Mouse (Mus musculus) 3T3-L1 (cell line): ENCODE measurements around the gene Armc12.
A peak's percentile ranks its signal among the peaks of the same experiment; 100 is the strongest.

Experiments used
- DNase-seq: peaks from one replicate; pipeline ENCODE4 v3.0.0-alpha.2; 2015; ENCODE audit warnings: low read depth, low spot score

Gene Armc12

DNA sequence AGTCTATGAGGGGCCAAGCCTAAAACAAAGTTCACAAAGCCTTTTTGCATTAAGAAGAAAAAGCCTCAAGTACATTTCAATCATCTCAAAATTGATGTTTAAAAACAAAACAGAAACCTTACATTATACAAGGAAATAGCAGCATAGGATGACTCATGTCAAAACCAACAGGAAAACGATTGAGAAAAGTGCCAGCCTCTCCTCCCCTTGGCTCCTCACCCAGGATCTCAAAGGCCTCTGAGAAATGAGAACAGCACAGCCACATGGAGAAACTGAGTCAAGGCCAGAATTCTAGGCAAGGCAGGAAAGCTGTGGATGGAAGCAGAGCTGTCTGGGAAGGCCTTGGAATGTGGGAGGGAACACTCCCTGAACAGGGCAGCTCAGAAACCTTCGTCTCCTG lies 58.0 kb downstream of the Armc12 start:
- DNase-seq, result peak; percentile 50
